Mouse (Mus musculus) embryonic facial prominence, embryonic 10.5 days (tissue): Measurements from ENCODE around the gene H2-D1. TPM values are rescaled to one million over a fixed set of nuclear protein-coding genes. Genes with fewer than 3 reads are reported as not detected.
A peak's percentile ranks its signal among the peaks of the same experiment; 100 is the strongest.
"Not testable (repeated sequence)": the region's sequence is repeated elsewhere in the genome, so short reads cannot be mapped to it uniquely, and the experiment has no call there.

Experiments
- DNase-seq: peaks from one replicate; pipeline ENCODE4 v3.0.0-alpha.2; 2017; ENCODE audit warnings: low spot score
- H3K27ac ChIP-seq: fragments of 300-500 bp; sonication (generic); replicated peaks from 2 replicates; pipeline ENCODE4 v1.5.1; 2016; ENCODE audit warnings: mild to moderate bottlenecking
- H3K27me3 ChIP-seq: fragments of 300-500 bp; sonication (generic); replicated peaks from 2 replicates; pipeline ENCODE4 v1.6.1; 2016; ENCODE audit warnings: low read depth, mild to moderate bottlenecking; ENCODE audit not compliant: poor library complexity, severe bottlenecking
- H3K36me3 ChIP-seq: fragments of 300-500 bp; sonication (generic); replicated peaks from 2 replicates; pipeline ENCODE4 v1.6.1; 2016; ENCODE audit warnings: mild to moderate bottlenecking, moderate library complexity
- H3K4me1 ChIP-seq: fragments of 300-500 bp; sonication (generic); 2 replicates; pipeline ENCODE4 v1.6.1; 2016
- H3K4me3 ChIP-seq: fragments of 300-500 bp; sonication (generic); 2 replicates; pipeline ENCODE4 v1.5.1; 2016; ENCODE audit warnings: mild to moderate bottlenecking, moderate library complexity
- H3K9me3 ChIP-seq: fragments of 300-500 bp; sonication (generic); 2 replicates; pipeline ENCODE4 v1.6.1; 2016; ENCODE audit warnings: mild to moderate bottlenecking
- WGBS: fragments of 180-500 bp; shearing (Covaris S2); methylation state at CpG from one replicate; pipeline ENCODE4 v1.1.7; 2016; 5-methylcytosine and 5-hydroxymethylcytosine counted together
- polyA plus RNA-seq: library from polyadenylated mRNA; unstranded; fragments of >200 nt; fragmentation: Nextera tagmentation; extraction: Ambion mirVana; gene quantifications from 2 replicates; pipeline ENCODE4 v1.2.1, GENCODE M21; 2016

Gene H2-D1
- polyA plus RNA-seq, 1 experiment from 2014 or later, result 30.3 TPM

GRCm38 (mm10) chr17:35269653-35270347, 7.3 kb downstream of the H2-D1 start:
- H3K4me3 ChIP-seq, result no peak overlapping the region
- no peak overlapping the region for H3K27ac ChIP-seq
- no peaks in the 10 kb centered on the region for H3K9me3 ChIP-seq
- H3K4me1 ChIP-seq, result no peaks in the 10 kb centered on the region
- DNase-seq, result peak; percentile 80
- H3K36me3 ChIP-seq, result no peaks in the 10 kb centered on the region
- 37% methylated on average over 3 of the region's 3 CpGs for WGBS
- H3K27me3 ChIP-seq, result peaks cover 20% of the 10 kb centered on the region

DNA sequence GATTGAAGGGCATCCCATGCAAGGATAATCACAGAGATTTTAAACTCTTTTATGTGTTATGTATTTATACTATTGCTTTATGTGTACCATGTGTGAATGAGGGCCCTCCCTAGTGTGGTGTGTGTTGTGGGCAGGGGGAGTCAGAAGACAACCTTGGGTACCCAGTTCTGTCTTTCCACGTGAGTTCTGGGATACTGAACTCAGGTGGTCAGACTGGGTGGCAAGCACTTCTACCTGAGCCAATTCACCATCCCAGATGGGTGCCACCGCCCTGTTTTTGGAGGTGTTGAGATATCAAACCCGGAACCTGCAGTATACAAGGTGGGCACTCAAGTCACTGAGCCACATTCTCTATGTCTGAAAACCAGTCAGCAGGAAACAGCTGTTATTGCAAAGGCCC, 9.7 kb downstream of the H2-D1 start:
- no peaks in the 10 kb centered on the region for H3K36me3 ChIP-seq
- no peaks in the 10 kb centered on the region for H3K4me1 ChIP-seq
- H3K4me3 ChIP-seq, result no peak overlapping the region
- peaks cover 21% of the 10 kb centered on the region for H3K27me3 ChIP-seq
- no peak overlapping the region for H3K27ac ChIP-seq
- H3K9me3 ChIP-seq, result no peaks in the 10 kb centered on the region
- WGBS, result 69% methylated on average over 3 of the region's 3 CpGs
- DNase-seq, result no peak

GRCm38 (mm10) chr17:35274770-35275169, 12.2 kb downstream of the H2-D1 start:
- peak; percentile 85 for DNase-seq
- Histone ChIP-seq H3K9me3 (no peaks in the 10 kb centered on the region), H3K27me3 (peaks cover 21% of the 10 kb centered on the region), H3K4me1 (no peaks in the 10 kb centered on the region), H3K4me3 (no peak overlapping the region), H3K27ac (no peak overlapping the region), H3K36me3 (no peaks in the 10 kb centered on the region)
- 5% methylated on average over 11 of the region's 11 CpGs for WGBS

DNA sequence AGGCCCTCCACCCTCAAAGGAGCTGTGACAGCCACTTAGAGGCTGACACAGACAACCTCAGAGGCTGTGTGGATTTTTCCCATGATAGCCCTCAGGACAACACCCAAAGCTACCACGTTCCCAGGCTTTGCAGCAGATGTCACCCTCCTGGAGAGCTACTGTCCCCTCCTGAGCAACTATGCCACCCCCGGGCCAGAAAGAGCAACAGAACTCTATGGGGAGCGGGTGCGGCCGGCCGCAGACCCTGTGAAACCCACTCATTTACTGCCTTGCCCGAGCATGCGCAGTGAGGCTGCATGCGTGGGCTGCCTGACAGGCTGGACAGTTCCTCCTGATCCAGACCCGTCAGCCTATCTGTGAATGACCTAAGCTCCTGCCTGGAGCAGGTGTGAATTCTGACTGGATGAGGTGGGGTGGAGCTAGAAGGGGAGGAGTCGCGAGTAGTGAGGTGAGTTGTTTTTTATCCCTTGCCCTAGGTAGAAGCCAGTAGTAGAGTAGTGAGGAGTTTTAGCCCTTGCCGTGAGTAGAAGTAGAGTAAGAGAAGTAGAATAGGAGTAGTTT, 13.9 kb downstream of the H2-D1 start:
- 20% methylated on average over 13 of the region's 13 CpGs for WGBS
- DNase-seq, result no peak
- Histone ChIP-seq H3K9me3 (no peaks in the 10 kb centered on the region), H3K27me3 (peaks cover 21% of the 10 kb centered on the region), H3K4me3 (no peak overlapping the region), H3K27ac (no peak overlapping the region), H3K4me1 (no peaks in the 10 kb centered on the region), H3K36me3 (no peaks in the 10 kb centered on the region)

DNA sequence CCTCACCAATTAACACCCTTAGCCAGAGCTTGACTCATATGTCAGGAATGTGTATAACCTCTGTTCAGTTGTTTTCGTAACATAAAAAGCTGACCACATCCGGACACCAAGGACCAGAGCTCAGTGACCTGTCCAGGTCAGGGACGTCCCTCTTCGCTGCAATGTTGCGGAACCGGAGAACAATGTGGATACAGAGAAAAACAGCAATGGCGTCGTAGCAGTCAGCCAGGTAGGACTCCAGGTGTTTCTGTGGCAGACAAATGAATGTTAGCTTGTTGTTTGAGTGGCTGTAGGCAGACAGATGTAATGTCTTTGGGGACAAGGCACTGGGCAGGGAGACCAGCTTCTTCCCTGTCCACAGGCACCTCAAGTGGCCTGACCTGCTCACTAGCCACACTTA, 15.5 kb downstream of the H2-D1 start:
- DNase-seq, result no peak
- Histone ChIP-seq H3K27ac (no peak overlapping the region), H3K9me3 (no peaks in the 10 kb centered on the region), H3K27me3 (peaks cover 21% of the 10 kb centered on the region), H3K4me3 (no peak overlapping the region), H3K4me1 (no peaks in the 10 kb centered on the region), H3K36me3 (no peaks in the 10 kb centered on the region)
- WGBS, result 88% methylated on average over 8 of the region's 8 CpGs

DNA sequence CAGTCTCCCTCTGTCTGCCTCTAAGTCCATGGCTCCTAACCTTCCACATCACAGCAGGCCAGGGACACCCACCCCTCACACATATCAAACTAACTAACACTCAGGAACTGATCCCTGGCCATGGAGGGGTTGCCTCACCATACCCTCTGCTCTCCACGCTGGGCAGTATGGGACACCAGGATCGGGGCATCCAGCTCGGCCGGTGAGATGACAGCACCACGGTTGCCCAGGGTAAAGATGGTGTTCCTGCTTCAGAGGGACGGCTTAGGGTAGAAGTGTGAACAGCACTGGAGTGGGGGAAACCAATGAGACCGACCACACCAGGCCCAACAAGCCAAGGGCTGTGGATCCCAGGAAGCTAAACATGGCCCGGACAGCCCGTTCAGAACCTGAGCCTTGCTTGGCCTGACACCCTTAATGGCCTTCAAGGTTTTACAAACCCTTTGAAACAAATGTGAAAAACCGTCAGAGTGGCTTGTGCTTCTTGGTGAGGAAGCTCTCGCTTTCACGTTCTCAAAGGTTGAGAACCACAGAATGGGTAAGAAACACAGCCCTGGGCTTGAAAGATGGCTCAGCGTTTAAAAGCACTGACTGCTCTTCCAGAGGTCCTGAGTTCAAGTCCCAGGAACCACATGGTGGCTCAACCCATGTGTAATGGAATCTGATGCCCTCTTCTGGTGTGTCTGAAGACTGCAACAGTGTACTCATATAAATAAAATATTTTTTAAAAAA, 16.6 kb downstream of the H2-D1 start:
- no peaks in the 10 kb centered on the region for H3K4me1 ChIP-seq
- H3K36me3 ChIP-seq, result no peaks in the 10 kb centered on the region
- no peaks in the 10 kb centered on the region for H3K9me3 ChIP-seq
- WGBS, result 88% methylated on average over 13 of the region's 13 CpGs
- no peak overlapping the region for H3K27ac ChIP-seq
- H3K4me3 ChIP-seq, result no peak overlapping the region
- H3K27me3 ChIP-seq, result peaks cover 21% of the 10 kb centered on the region
- DNase-seq, result no peak

GRCm38 (mm10) chr17:35280276-35280675, 17.7 kb downstream of the H2-D1 start:
- H3K27me3 ChIP-seq, result peaks cover 18% of the 10 kb centered on the region
- 79% methylated on average over 3 of the region's 3 CpGs for WGBS

DNA sequence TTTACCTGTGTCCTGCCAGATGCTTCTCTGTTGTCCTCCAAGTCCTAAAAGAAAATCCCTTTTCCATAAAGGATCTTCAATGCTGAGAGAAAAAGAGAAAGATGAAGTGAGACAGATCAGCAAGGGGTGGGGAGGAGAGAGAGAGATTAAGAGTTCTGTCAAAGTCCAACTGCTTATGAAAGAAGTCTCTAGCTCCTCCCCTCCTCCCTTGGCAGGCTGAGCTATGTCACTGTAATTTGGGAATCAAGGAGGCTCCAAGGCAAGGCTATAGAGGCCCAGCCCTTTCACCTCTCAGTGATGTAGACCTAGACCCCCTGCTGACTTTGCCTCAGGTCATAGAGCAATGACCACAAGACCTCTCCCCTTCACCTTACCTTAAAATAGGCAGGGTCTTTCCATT, 22.9 kb downstream of the H2-D1 start:
- no peaks in the 10 kb centered on the region for H3K36me3 ChIP-seq
- no peak for DNase-seq
- H3K4me3 ChIP-seq, result no peak overlapping the region
- H3K9me3 ChIP-seq, result no peaks in the 10 kb centered on the region
- H3K27ac ChIP-seq, result no peak overlapping the region
- H3K4me1 ChIP-seq, result no peaks in the 10 kb centered on the region
- no peaks in the 10 kb centered on the region for H3K27me3 ChIP-seq

More at GRCm38 (mm10) chr17:35280276-35280675, 17.7 kb downstream of the H2-D1 start:
- no peak for DNase-seq
- H3K9me3 ChIP-seq, result no peaks in the 10 kb centered on the region
- H3K36me3 ChIP-seq, result no peaks in the 10 kb centered on the region
- no peak overlapping the region for H3K27ac ChIP-seq
- no peak overlapping the region for H3K4me3 ChIP-seq
- H3K4me1 ChIP-seq, result no peaks in the 10 kb centered on the region

DNA sequence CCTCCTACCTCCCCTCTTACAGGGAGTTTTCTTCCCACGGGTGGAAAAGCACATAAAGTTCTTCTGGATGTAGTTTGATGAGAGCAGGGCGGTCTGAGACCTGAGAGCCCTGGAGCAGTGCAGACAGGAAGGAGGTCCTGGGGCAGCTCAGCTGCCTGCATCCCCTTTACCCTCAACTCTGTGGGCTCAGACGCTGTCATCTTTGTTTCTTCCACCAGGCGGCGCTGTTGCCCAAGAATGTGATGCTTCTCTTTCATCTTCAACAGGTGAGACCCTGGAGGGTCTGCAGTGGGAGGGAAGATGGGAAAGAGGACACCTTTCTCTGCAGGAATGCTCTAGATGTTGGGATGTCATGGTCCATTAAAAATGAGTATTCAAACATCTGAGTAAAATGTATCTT, 33.3 kb downstream of the H2-D1 start:
- not testable (repeated sequence) for H3K4me1 ChIP-seq, H3K4me3 ChIP-seq, H3K27ac ChIP-seq, H3K36me3 ChIP-seq, H3K27me3 ChIP-seq, H3K9me3 ChIP-seq
- DNase-seq, result peak; percentile 59
- 3% methylated on average over 5 of the region's 5 CpGs for WGBS

GRCm38 (mm10) chr17:35300261-35300945, 37.9 kb downstream of the H2-D1 start:
- H3K9me3 ChIP-seq, H3K4me3 ChIP-seq, H3K27ac ChIP-seq, H3K27me3 ChIP-seq, DNase-seq, H3K36me3 ChIP-seq, H3K4me1 ChIP-seq: not testable (repeated sequence)
- WGBS, result 89% methylated on average over 7 of the region's 7 CpGs

DNA sequence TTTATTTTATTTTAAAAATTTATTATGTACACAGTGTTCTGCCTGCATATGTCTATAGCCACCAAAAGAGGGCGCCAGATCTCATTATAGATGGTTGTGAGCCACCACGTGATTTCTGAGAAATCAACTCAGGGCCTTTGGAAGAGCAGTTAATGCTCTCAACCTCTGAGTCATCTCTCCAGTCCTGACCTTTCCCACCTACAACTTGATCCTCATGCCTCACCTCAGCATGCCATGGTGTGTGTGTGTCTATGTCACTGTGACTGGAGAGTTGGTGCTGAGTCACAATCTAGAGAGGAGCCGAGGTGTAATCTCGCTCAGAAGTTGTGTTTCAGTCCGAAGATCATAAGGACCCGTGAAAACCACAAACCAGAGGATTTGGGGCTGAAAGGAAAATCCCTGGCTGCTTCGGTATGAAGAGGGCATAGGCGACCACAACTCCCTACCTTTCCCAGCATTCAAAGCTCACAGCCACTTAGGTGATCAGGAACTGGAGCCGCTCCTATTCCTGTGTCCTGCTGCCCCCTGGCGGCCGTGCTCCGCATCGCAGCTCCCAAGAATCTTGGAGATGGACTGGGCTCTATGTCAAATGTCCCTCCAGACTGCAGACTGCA, 39.2 kb downstream of the H2-D1 start:
- H3K36me3 ChIP-seq, result no peaks in the 10 kb centered on the region
- H3K4me3 ChIP-seq, result peak overlapping the region; percentile 0; the same call in 1 of the 2 replicates
- 27% methylated on average over 13 of the region's 13 CpGs for WGBS
- H3K9me3 ChIP-seq, result peaks cover 4% of the 10 kb centered on the region; the same call in 1 of the 2 replicates
- 0 out of 2 replicates have a peak, but pooled peaks cover 6% of the 10 kb centered on the region for H3K27me3 ChIP-seq
- H3K27ac ChIP-seq, result no peak overlapping the region
- H3K4me1 ChIP-seq, result no peaks in the 10 kb centered on the region
- peak; percentile 84 for DNase-seq

- no peak for DNase-seq
- H3K36me3 ChIP-seq, result no peaks in the 10 kb centered on the region
- H3K9me3 ChIP-seq, result peaks cover 4% of the 10 kb centered on the region; the same call in 1 of the 2 replicates
- no peak overlapping the region for H3K4me3 ChIP-seq
- 0 out of 2 replicates have a peak, but pooled peaks cover 13% of the 10 kb centered on the region for H3K27me3 ChIP-seq
- no peaks in the 10 kb centered on the region for H3K4me1 ChIP-seq
- WGBS, result 77% methylated on average over 2 of the region's 2 CpGs
- H3K27ac ChIP-seq, result no peak overlapping the region
Measured at GRCm38 (mm10) chr17:35303271-35303670, 40.7 kb downstream of the H2-D1 start.
